Mouse (Mus musculus) heart, adult 8-10 months (tissue): ENCODE data around the gene Olfr1124. TPM values are rescaled to one million over a fixed set of nuclear protein-coding genes. Genes with fewer than 3 reads are reported as not detected.
"Not testable (repeated sequence)": the region's sequence is repeated elsewhere in the genome, so short reads cannot be mapped to it uniquely, and the experiment has no call there.

Experiments used
- DNase-seq: peaks from one replicate; pipeline ENCODE4 v3.0.0; 2022; ENCODE audit warnings: low spot score
- total RNA-seq, 4 experiments: library from RNA; stranded (reverse); gene quantifications; 2 replicates each; pipeline ENCODE4 v1.2.4; 2022

Olfr1124 gene
- not detected for total RNA-seq

DNA sequence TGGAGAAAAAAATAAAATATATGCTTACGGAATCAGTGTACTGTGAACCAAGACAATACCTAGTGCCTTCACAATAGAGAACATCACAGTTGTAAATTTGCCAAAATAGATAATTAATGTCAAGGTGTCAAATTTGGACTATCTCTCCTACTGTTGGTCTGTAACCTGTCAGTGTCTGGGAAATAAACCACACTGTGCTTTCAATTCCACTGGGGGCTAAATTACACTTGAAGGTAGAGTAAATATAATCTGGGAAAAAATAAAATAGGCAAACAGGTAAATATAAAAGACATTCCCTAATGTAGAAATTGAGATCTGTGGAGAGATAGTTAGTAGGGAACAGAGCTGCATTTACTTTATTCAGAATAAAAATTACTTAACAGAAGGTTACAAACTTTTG is at the start of gene Olfr1124:
Gene Olfr1124, plus strand, starts transcription at position 301 of the 400 bp plus-strand sequence.
- DNase-seq = no peak

DNA sequence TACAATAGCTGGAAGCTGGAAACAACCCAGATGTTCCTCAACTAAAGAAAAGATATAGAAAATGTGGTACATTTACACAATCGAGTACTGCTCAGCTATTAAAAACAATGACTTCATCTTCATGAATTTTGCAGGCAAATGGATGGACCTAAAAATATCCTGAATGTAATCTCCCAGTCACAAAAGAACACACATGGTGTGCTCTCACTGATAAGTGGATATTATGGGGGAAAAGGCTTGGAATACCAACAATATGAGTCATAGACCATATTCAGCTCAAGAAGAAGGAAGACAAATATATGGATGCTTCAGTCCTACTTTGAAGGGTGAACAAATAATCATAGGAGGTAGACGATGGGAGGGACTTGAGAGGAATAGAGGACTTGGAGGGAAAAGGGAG is 46.1 kb upstream of the Olfr1124 start:
- DNase-seq = no peak

DNA sequence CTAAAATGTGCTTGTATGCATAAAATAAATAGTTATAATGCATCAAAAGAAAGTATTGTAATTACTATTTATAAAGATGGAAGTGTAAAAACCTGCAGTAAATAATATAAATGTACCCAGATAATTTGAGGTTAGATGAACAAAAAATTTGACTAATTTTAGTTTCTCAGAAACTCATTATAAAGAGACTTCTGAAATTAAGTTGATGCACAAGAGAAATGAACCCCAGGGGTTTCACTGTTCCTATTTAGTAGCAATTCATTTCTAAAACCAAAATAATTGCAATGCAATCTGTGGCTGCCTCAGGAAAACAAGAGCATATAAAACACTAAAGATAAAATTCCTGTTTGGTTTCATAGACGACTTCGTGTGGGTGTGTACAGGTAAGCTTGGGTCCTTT is 44.5 kb upstream of the Olfr1124 start, which contains the start of gene Olfr1122:
Gene Olfr1122, plus strand, starts transcription at position 301 of the 400 bp plus-strand sequence.
- DNase-seq = no peak

DNA sequence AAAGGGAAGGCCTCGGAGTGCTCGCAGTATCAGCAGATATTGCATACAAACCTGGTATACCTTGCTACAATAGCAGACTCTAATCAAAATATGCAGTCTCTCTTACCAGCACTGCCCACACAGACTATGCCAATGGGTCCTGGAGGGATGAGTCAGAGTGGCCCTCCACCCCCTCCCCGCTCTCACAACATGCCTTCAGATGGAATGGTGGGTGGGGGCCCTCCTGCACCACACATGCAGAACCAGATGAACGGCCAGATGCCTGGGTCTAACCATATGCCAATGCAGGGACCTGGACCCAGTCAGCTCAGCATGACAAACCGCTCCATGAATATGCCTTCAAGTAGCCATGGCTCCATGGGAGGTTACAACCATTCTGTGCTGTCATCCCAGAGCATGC is 36.5 kb upstream of the Olfr1124 start:
- DNase-seq = not testable (repeated sequence)

DNA sequence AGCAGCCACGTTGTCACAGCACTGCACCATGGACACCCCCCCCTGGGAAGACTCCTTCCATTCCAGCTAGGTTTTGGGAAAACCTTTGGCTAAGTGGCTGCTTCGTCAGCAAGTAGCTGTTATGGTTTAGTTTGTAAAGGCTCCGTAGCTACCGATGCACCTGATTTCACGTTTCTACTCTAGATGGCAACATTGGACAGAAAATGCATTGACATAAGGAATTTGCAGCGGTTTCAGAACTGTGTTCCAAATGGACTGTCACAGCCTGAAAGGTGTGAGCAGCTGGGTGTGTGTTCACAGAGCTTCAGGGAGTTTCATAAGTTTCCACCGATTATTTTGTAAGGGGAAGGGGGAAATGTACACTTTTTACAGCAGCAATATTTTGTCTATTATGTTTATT is 35.4 kb upstream of the Olfr1124 start:
- DNase-seq = not testable (repeated sequence)

DNA sequence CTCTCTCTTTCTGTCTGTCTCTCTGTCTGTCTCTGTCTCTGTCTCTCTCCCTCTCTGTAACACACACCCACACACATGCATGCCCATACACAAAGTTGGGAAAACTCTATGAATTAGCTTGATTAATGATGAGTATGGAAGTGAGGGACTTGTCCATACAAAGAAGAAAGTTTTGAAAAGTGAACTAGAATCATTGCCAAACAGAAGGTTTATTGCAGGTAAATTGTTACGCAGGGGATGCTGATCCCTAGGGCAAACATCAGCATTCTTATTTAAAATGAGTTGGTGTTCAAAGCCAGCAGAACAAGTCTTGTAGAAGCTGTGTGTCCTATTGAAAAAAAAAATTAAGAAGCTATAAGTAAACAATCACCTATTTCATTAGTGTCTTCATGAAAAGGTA is 13.7 kb upstream of the Olfr1124 start, which contains the start of gene Olfr1123:
Gene Olfr1123, plus strand, starts transcription at position 301 of the 400 bp plus-strand sequence.
- no peak for DNase-seq

DNA sequence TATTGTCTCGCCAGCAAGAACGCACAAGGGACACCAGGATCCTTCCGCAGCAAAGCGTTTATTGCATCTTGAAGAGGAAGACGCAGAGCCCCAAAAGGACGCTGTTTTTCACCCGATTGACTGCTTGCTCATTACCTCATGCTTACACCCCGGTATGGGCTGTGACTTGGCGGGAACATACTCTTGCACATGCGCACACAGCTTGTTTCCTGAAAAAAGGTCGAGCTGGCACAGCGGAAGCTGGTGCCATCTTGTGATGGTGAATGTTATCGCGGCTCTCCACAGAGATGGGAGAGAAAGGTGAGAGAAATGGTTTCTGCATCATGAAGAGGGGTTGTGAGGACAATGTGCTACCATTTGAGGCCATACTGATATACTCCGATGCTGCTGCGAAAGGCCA is 7.7 kb downstream of the Olfr1124 start:
- no peak for DNase-seq

DNA sequence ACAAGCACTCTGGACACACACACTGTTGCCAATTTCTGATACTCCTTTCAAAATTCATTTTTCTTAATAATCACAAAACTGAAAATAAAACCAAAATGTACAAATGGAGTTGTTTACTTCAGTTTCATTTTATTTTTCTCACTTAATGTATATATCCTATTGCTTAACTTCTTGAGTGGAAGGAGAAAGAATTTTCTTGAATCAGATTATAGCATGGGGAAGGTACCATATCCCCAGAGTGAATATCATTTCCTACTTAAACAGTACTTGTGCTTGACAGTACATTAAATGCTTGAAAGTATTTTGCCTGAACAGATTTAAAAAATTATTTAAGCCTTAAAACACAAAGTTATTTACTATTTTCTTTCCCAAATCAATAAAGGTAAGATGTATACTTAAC is 23.6 kb downstream of the Olfr1124 start, which contains the start of gene Olfr1126:
Gene Olfr1126, plus strand, starts transcription at position 301 of the 400 bp plus-strand sequence.
- DNase-seq = no peak

DNA sequence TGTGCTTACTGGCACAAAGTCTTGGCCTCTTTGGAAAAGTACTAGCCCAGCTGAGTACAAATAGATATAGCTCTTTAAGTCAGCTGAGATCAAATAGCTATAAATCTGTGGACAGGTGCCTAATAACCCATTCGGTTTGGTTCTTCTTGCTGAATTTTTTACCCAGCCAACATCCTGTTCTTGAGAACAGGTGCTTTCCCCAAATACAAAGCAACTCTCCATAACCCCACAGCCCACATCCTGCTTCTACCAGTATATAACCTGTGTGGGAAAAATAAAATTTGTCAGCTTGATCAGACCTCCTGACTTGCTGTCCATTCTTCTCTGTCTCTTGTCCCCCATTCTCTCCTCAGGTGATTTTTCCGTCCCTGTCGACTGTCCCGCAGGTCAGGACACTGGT is 31.7 kb downstream of the Olfr1124 start:
- no peak for DNase-seq

DNA sequence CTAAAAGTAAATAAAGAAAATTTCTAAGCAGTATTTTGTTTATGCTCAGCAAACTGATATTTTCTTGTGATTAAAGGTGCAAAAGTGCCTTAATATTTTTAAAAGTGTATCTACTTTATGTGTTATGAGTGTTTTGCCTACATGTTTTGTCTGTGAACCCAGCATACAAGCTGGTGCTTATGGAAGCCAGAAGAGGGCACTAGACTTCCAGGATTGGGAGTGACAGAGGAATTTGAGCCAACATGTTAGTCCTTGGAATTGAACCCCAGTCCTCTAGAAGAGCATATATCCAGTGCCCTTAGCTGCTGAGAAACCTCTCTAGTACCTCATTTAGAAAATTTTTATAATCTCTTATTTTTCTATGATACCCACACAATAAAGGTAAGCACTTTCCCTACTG is 50.1 kb downstream of the Olfr1124 start:
- DNase-seq = no peak

DNA sequence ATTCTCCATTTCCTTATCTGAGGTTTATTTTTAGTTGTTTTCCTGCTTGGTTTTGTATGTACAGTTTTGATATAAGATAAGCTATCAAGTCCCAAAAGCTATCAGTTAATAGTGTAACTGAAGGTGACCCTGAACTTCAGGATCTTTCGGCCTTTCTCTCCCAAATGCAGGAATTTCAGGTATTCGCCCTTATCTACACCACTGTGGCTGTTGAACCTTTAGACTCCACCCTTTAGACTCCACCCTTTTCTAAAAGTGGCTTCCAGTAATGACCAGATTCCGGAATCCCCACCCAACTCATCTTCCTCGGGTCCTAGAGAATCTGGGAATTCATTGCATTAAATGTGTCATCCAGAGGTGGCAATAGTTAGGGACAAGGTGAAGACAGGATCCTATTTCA is 51.1 kb downstream of the Olfr1124 start:
- DNase-seq = no peak

DNA sequence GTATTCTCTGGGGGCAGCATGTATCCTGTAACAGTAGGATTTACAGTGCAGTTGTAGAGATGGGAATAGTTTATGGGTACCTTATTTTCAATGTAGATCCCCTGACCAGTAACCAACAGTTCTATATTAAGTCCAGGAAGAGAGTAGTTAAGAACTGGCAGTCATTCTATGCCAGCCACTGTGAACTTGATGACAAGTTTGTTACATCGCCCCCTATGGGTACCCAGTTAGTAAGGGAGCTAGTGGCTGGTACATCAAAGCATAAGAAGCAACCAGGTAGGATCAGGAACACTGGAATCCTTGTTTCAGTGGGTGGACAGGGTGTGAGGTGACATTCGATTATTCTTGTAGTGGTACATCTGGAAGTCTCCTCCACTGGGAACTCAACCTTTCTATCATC is 52.2 kb downstream of the Olfr1124 start:
- no peak for DNase-seq

Other genes with a start within 250 kb of the Olfr1124 start
- gene Olfr1112, start 242.5 kb upstream of the Olfr1124 start, total RNA-seq = not detected
- not detected for gene Olfr1113, start 221.3 kb upstream of the Olfr1124 start, total RNA-seq
- not detected for gene Olfr1115, start 182.3 kb upstream of the Olfr1124 start, total RNA-seq
- gene Olfr1116, start 162.7 kb upstream of the Olfr1124 start, total RNA-seq = not detected
- gene Olfr1118, start 122.7 kb upstream of the Olfr1124 start, total RNA-seq = not detected
- not detected for gene Olfr1120, start 75.5 kb upstream of the Olfr1124 start, total RNA-seq
- gene Olfr1121, start 60.4 kb upstream of the Olfr1124 start, total RNA-seq = not detected
- not detected for gene Olfr1122, start 44.4 kb upstream of the Olfr1124 start, total RNA-seq
- gene Olfr1123, start 13.6 kb upstream of the Olfr1124 start, total RNA-seq = not detected
- gene Olfr1126, start 23.7 kb downstream of the Olfr1124 start, total RNA-seq = not detected
- gene Pramel7, start 66.8 kb downstream of the Olfr1124 start, total RNA-seq = not detected
- not detected for gene Pramel6, start 76.3 kb downstream of the Olfr1124 start, total RNA-seq
- gene Olfr153, start 101.5 kb downstream of the Olfr1124 start, total RNA-seq = not detected
- not detected for gene Olfr1128, start 115.3 kb downstream of the Olfr1124 start, total RNA-seq
- gene Olfr1129, start 143.6 kb downstream of the Olfr1124 start, total RNA-seq = not detected
- gene Olfr1130, start 175.9 kb downstream of the Olfr1124 start, total RNA-seq = not detected
- gene Olfr1131, start 196.8 kb downstream of the Olfr1124 start, total RNA-seq = not detected
- not detected for gene Olfr1132, start 207.3 kb downstream of the Olfr1124 start, total RNA-seq
- not detected for gene Olfr1133, start 217.1 kb downstream of the Olfr1124 start, total RNA-seq
- not detected for gene Olfr1134, start 228.2 kb downstream of the Olfr1124 start, total RNA-seq
- gene Olfr1135, start 243.4 kb downstream of the Olfr1124 start, total RNA-seq = not detected